Mouse (Mus musculus) myocyte (in vitro differentiated cells): ENCODE data around the gene Riok1. TPM values are rescaled to one million over a fixed set of nuclear protein-coding genes. Genes with fewer than 3 reads are reported as not detected.

Experiments
- H3K27me3 ChIP-seq: one replicate; pipeline ENCODE4 v1.6.1; 2011; ENCODE audit not compliant: control insufficient read depth, insufficient read depth, insufficient read length
- H3K36me3 ChIP-seq: one replicate; pipeline ENCODE4 v1.6.1; 2011; ENCODE audit not compliant: control insufficient read depth, insufficient read depth
- H3K4me2 ChIP-seq: one replicate; pipeline ENCODE4 v1.6.1; 2011; ENCODE audit warnings: low read depth, control low read depth
- H3K4me3 ChIP-seq: one replicate; pipeline ENCODE4 v1.5.1; 2011; ENCODE audit warnings: mild to moderate bottlenecking, control low read depth, moderate library complexity
- H3K79me2 ChIP-seq: one replicate; pipeline ENCODE4 v1.6.1; 2011; ENCODE audit not compliant: control insufficient read depth, insufficient read depth
- H3ac ChIP-seq: one replicate; pipeline ENCODE4 v1.6.1; 2011; ENCODE audit not compliant: control insufficient read depth, insufficient read length
- CEBPB ChIP-seq: IDR thresholded peaks from 2 replicates; pipeline ENCODE4 v1.6.1; 2011; ENCODE audit warnings: mild to moderate bottlenecking, moderate library complexity; ENCODE audit not compliant: poor library complexity, insufficient read depth, severe bottlenecking
- E2F4 ChIP-seq: IDR thresholded peaks from one replicate; pipeline ENCODE4 v1.6.1; 2011; ENCODE audit warnings: mild to moderate bottlenecking, control low read depth, moderate library complexity; ENCODE audit not compliant: insufficient read depth
- MAX ChIP-seq: IDR thresholded peaks from one replicate; pipeline ENCODE4 v1.6.1; 2011; ENCODE audit warnings: low read depth, mild to moderate bottlenecking, control low read depth
- MYOD1 ChIP-seq, 3 experiments: IDR thresholded peaks; one replicate each; pipeline ENCODE4 v1.6.1; 2011; ENCODE audit warnings: control low read depth in 2 of 3, low read depth in 2 of 3, mild to moderate bottlenecking in 2 of 3, moderate library complexity in 1 of 3; ENCODE audit not compliant: insufficient read length in 2 of 3, control insufficient read depth in 1 of 3
- MYOG ChIP-seq, 3 experiments: IDR thresholded peaks; one replicate each; pipeline ENCODE4 v1.6.1; 2011; ENCODE audit warnings: control low read depth in 2 of 3, low read depth in 2 of 3, mild to moderate bottlenecking in 2 of 3; ENCODE audit not compliant: insufficient read length in 2 of 3, control insufficient read depth in 1 of 3, insufficient read depth in 1 of 3
- POLR2A ChIP-seq: IDR thresholded peaks from one replicate; pipeline ENCODE4 v1.6.1; 2011; ENCODE audit warnings: low read depth, mild to moderate bottlenecking, control low read depth, moderate library complexity; ENCODE audit not compliant: insufficient read length
- POLR2AphosphoS2 ChIP-seq: IDR thresholded peaks from one replicate; pipeline ENCODE4 v1.6.1; 2011; ENCODE audit warnings: low read depth, control low read depth; ENCODE audit not compliant: insufficient read length
- REST ChIP-seq: IDR thresholded peaks from one replicate; pipeline ENCODE4 v1.6.1; 2011; ENCODE audit warnings: mild to moderate bottlenecking, control low read depth, moderate library complexity; ENCODE audit not compliant: insufficient read depth, insufficient read length
- SRF ChIP-seq: IDR thresholded peaks from one replicate; pipeline ENCODE4 v1.6.1; 2011; ENCODE audit warnings: low read depth; ENCODE audit not compliant: control insufficient read depth, insufficient read length
- TCF12 ChIP-seq: IDR thresholded peaks from one replicate; pipeline ENCODE4 v1.6.1; 2011; ENCODE audit warnings: mild to moderate bottlenecking, control low read depth; ENCODE audit not compliant: poor library complexity, insufficient read depth, severe bottlenecking
- TCF3 ChIP-seq: IDR thresholded peaks from one replicate; pipeline ENCODE4 v1.6.1; 2011; ENCODE audit warnings: low read depth, control low read depth; ENCODE audit not compliant: insufficient read length
- USF1 ChIP-seq: IDR thresholded peaks from one replicate; pipeline ENCODE4 v1.6.1; 2011; ENCODE audit warnings: low read depth, mild to moderate bottlenecking, control low read depth, moderate library complexity
- polyA plus RNA-seq: library from polyadenylated mRNA; unstranded; fragments of >200 nt; fragmentation: generic; extraction: Trizol; gene quantifications from one replicate; pipeline ENCODE4 v1.2.1, GENCODE M21; 2012; ENCODE audit warnings: missing spikeins

The Riok1 gene
- polyA plus RNA-seq, 1 experiment: 9.9 TPM

DNA sequence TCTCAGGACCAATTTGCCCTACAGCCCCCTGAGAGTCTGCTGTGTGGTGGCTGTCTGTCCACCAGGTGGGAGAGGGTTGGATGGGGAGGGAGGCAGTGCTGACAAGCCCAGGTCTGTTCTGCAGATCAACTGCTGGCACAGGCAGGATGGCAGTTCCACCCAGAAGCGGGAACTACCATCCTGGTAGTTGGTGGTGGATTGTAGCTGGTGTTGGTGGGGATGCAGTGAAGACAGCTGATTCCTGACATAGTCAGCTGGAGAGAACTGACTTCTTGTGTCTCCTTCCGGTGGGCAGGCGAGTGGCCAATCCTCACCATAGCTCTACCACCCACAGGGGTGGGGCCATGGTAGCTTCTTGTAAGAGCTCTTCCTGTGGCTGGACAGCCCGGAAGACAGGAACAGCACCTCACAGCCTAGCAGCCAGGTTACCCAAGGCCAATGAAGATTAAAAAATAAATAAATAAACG, 26.3 kb upstream of the Riok1 start:
- Histone ChIP-seq H3K27me3 (no peaks in the 10 kb centered on the region), H3K36me3 (no peaks in the 10 kb centered on the region)
- no peak for TF ChIP-seq POLR2AphosphoS2
- no peak for TF ChIP-seq TCF3
- TF ChIP-seq E2F4: no peak
- TF ChIP-seq MYOD1 (IDR thresholded peaks at IDR 0.05; ENCODE audit: control insufficient read depth in 1 of 3, insufficient read length in 2 of 3, low read depth in 2 of 3): no peak
- TF ChIP-seq MAX: no peak
- TF ChIP-seq SRF: no peak

DNA sequence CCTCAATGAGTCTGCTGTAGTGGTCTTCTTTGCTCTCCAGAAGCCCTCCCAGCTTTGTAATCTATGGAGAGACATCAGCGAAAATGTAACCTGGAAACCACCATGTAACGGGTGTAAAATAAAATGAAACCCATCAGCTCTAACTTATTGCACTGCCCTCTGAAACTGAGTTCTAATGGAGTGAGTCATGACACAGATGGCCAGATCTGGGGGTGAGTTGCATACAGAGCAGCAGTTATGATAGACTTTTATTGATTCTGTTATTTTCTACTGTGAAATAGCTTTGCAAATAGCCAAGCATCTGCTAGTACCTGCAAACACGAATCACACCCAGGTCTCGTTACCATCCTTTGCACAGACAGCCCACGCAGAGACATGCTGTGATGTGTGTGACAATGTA, 24.4 kb upstream of the Riok1 start:
- Histone ChIP-seq H3K36me3 (no peaks in the 10 kb centered on the region), H3K27me3 (no peaks in the 10 kb centered on the region), H3K79me2 (no peaks in the 10 kb centered on the region), H3ac (no peak overlapping the region), H3K4me2 (peak overlapping the region; percentile 37), H3K4me3 (no peak overlapping the region)
- TF ChIP-seq MYOG (IDR thresholded peaks at IDR 0.05; ENCODE audit: control insufficient read depth in 1 of 3, insufficient read depth in 1 of 3, insufficient read length in 2 of 3, low read depth in 2 of 3): no peak
- peak; percentile 53; the same call in 1 of the 2 replicates for TF ChIP-seq CEBPB

More for the DNA sequence above, 26.3 kb upstream of the Riok1 start:
- Histone ChIP-seq H3K79me2 (no peaks in the 10 kb centered on the region), H3ac (no peak overlapping the region), H3K4me2 (no peak overlapping the region), H3K4me3 (no peak overlapping the region)

DNA sequence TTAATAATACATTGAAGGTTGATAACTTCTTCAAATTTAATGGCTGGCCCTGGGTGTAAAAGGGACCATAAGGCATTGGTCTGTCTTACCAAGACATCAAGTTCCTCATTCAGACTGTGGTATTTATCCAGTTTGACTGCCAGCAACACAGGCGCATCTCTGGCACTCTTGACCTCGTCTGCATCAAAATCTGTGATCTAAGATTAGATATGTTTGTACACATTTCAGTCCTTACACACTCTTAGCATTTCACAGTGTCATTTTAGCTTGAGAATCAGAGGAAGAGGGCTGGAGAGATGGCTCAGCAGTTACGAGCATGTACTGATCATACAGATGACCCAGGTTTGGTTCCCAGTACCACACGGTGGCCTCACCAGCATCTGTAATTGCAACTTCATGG, 21.2 kb upstream of the Riok1 start:
- TF ChIP-seq TCF3 (no peak), MYOD1 (IDR thresholded peaks at IDR 0.05; ENCODE audit: control insufficient read depth in 1 of 3, insufficient read length in 2 of 3, low read depth in 2 of 3) (no peak)
- H3K27me3 ChIP-seq: peaks cover 5% of the 10 kb centered on the region
- H3K36me3 ChIP-seq: no peaks in the 10 kb centered on the region
- H3ac ChIP-seq: no peak overlapping the region
- no peak overlapping the region for H3K4me3 ChIP-seq
- H3K79me2 ChIP-seq: no peaks in the 10 kb centered on the region
- no peak overlapping the region for H3K4me2 ChIP-seq

DNA sequence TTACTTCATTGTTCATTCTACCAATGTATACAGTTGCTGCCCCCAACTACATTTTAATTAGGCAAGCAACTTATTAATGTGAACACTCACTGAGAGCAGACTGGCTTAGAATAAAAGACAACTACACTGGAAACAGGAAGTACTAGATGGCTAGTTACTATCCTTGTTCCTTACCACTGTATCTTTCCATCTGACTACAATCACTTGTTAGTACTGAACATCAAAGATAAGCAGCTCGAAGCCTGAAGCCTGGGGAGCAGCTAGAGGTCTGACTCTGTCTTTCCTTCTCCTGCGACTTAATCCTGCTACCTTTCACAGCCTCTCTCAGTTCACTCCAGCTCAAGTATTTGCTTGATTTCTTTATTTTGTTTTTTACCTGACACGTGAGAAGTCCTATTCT, 18.0 kb upstream of the Riok1 start:
- H3K36me3 ChIP-seq: no peaks in the 10 kb centered on the region
- H3ac ChIP-seq: no peak overlapping the region
- no peak overlapping the region for H3K4me3 ChIP-seq
- TF ChIP-seq MYOG (IDR thresholded peaks at IDR 0.05; ENCODE audit: control insufficient read depth in 1 of 3, insufficient read depth in 1 of 3, insufficient read length in 2 of 3, low read depth in 2 of 3): no peak
- no peak for TF ChIP-seq CEBPB
- no peak for TF ChIP-seq MAX
- TF ChIP-seq MYOD1 (IDR thresholded peaks at IDR 0.05; ENCODE audit: control insufficient read depth in 1 of 3, insufficient read length in 2 of 3, low read depth in 2 of 3): no peak
- TF ChIP-seq POLR2AphosphoS2: no peak
- no peak for TF ChIP-seq E2F4
- TF ChIP-seq TCF3: no peak
- no peak for TF ChIP-seq POLR2A
- no peak for TF ChIP-seq TCF12
- no peak for TF ChIP-seq SRF
- no peak for TF ChIP-seq REST
- no peak for TF ChIP-seq USF1
- H3K4me2 ChIP-seq: no peak overlapping the region
- H3K79me2 ChIP-seq: no peaks in the 10 kb centered on the region
- H3K27me3 ChIP-seq: peaks cover 5% of the 10 kb centered on the region

DNA sequence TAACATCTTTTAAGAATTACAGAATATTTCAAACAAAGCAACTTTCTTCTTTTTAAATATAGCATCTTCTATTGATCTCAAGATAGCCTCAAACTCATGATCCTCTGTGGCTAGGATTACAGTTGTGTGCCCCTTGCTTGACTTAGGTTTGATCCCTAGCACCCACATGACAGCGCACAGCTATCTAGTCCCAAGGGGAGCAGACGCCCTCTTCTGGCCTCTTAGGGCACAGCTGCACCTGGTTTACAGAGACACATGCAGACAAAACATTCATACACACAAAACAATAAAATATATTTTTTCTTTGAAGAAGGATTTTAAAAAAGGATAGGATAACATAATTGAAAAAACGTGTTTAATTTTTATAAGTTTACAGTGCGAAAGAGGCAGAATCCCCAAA, 10.9 kb upstream of the Riok1 start:
- no peak for TF ChIP-seq TCF3
- no peak for TF ChIP-seq REST
- TF ChIP-seq E2F4: no peak
- TF ChIP-seq USF1: no peak
- no peak for TF ChIP-seq MYOG (IDR thresholded peaks at IDR 0.05; ENCODE audit: control insufficient read depth in 1 of 3, insufficient read depth in 1 of 3, insufficient read length in 2 of 3, low read depth in 2 of 3)
- H3K27me3 ChIP-seq: no peaks in the 10 kb centered on the region

DNA sequence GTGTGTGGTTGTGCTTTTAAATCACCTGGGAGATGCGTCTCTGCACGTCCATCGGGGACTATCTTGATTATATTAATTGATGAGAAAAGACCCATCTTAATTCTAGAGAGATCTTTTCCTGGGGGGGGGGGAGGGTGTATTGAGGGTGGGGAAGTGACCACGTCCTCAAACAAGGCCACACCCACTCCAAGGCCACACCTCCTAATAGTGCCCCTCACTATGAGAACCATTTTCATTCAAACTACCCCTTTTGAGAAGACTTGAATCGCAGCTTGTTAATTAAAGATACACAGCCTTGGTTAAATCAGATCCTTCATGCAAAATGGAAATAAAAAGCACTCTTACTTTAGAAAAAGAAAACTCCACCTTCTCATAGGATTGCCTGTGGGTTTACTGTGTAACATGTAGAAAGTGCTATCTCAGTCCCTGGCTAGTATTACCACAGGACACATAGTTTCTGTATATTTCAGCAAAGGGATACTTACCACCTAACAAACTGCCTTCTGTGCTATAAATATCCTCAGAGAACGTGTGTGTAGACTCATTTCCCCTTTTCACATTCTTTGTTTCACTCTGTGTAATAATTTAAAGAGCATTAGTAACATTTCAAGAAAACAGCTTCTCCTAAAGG, 9.1 kb upstream of the Riok1 start:
- no peak for TF ChIP-seq POLR2AphosphoS2
- TF ChIP-seq MYOD1 (IDR thresholded peaks at IDR 0.05; ENCODE audit: control insufficient read depth in 1 of 3, insufficient read length in 2 of 3, low read depth in 2 of 3): no peak
- no peak for TF ChIP-seq SRF
- TF ChIP-seq TCF12: no peak
- no peak for TF ChIP-seq USF1
- TF ChIP-seq CEBPB: no peak
- TF ChIP-seq REST: no peak
- no peak for TF ChIP-seq MAX
- TF ChIP-seq TCF3: no peak
- TF ChIP-seq POLR2A: no peak
- TF ChIP-seq MYOG (IDR thresholded peaks at IDR 0.05; ENCODE audit: control insufficient read depth in 1 of 3, insufficient read depth in 1 of 3, insufficient read length in 2 of 3, low read depth in 2 of 3): no peak
- Histone ChIP-seq H3K4me3 (no peak overlapping the region), H3K27me3 (no peaks in the 10 kb centered on the region), H3K79me2 (no peaks in the 10 kb centered on the region), H3K36me3 (no peaks in the 10 kb centered on the region), H3ac (no peak overlapping the region), H3K4me2 (no peak overlapping the region)

More for the DNA sequence above, 10.9 kb upstream of the Riok1 start:
- H3K36me3 ChIP-seq: no peaks in the 10 kb centered on the region
- H3K4me2 ChIP-seq: no peak overlapping the region
- no peaks in the 10 kb centered on the region for H3K79me2 ChIP-seq
- no peak overlapping the region for H3K4me3 ChIP-seq
- no peak overlapping the region for H3ac ChIP-seq
